Mouse (Mus musculus): ENCODE data around the gene Tuba1a.

DNA sequence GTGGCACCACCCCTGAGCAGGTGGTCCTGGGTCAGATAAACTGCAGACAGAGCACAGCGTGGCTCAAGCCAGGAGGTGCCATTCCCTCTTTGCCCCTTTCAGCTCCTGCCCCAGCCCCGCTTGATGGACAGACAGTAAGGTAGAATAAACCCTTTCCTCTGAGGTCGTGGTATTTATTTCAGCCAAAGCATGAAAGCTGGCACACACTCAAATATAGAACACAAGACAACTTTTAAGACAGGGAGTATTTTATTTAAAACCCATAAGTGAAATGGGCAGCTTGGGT is 4.0 kb downstream of the Tuba1a start:
- no peak for TF ChIP-seq CTCF (conservative IDR thresholded peaks at IDR 0.05; ENCODE audit: insufficient read depth, insufficient read length, low read depth, low read length)
- no peak for TF ChIP-seq POLR2A (IDR thresholded peaks at IDR 0.05; ENCODE audit: low read depth, low read length)
